Mouse (Mus musculus) adrenal gland, adult (tissue): ENCODE measurements around the gene H2-M10.2.
A peak's percentile ranks its signal among the peaks of the same experiment; 100 is the strongest.
"Not testable (repeated sequence)": the region's sequence is repeated elsewhere in the genome, so short reads cannot be mapped to it uniquely, and the experiment has no call there.

ENCODE experiments used
- DNase-seq, 2 experiments: peaks; one replicate each; pipeline ENCODE4 v3.0.0; 2022 to 2023; ENCODE audit warnings: low spot score in 1 of 2; ENCODE audit not compliant: inconsistent age in 2 of 2

H2-M10.2 gene

GRCm38 (mm10) chr17:36253087-36253600, 33.1 kb downstream of the H2-M10.2 start:
- DNase-seq: no peak

GRCm38 (mm10) chr17:36252250-36252876, 33.9 kb downstream of the H2-M10.2 start:
- peak; percentile 50 to 72 for DNase-seq

- no peak for DNase-seq
These were observed 37.4 kb downstream of the H2-M10.2 start for GRCm38 (mm10) chr17:36248886-36249285.

GRCm38 (mm10) chr17:36245741-36246140, 40.5 kb downstream of the H2-M10.2 start:
- DNase-seq: no peak

GRCm38 (mm10) chr17:36244031-36244430, 42.3 kb downstream of the H2-M10.2 start:
- DNase-seq: no peak

GRCm38 (mm10) chr17:36240637-36241213, 45.6 kb downstream of the H2-M10.2 start:
- DNase-seq: no peak

- peak; percentile 30 to 68 for DNase-seq
These were observed 48.9 kb downstream of the H2-M10.2 start for GRCm38 (mm10) chr17:36237321-36237921.

- DNase-seq: not testable (repeated sequence)
These were observed 51.0 kb downstream of the H2-M10.2 start for GRCm38 (mm10) chr17:36235300-36235699.
